Mouse (Mus musculus): Measurements from ENCODE around the gene Lrsam1. TPM values are rescaled to one million over a fixed set of nuclear protein-coding genes. Genes with fewer than 3 reads are reported as not detected.

Gene Lrsam1
- polyA plus RNA-seq, 1 experiment = 4.1 TPM

DNA sequence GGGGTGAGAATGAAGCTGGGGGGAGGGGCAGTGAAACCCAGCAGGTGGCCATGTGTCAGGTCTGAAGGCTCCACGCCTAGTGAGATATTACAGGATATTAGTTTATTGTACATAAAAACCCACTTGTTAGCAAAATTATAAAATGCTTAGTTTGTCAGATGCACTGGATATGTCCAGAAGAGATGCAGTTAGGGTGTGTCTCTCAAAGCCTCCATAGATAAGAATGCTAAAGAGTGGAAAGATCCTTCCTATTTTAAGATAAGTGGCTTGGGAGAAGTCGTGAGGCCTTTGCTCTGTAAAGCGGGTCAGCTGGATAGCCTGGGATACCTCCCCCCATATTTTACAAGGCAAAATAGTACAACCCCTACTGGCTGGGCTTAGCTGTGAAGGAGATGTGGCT lies 17.3 kb upstream of the Lrsam1 start:
- TF ChIP-seq CTCF (IDR thresholded peaks at IDR 0.05; ENCODE audit: control insufficient read depth, insufficient read depth, low read length) (no peak), POLR2A (IDR thresholded peaks at IDR 0.05; ENCODE audit: borderline replicate concordance, control insufficient read depth, low read depth, low read length) (no peak)
- WGBS = 57% methylated on average over 3 of the region's 3 CpGs
- H3K4me1 ChIP-seq (ENCODE audit: control insufficient read depth, insufficient read depth, low read length) = no peaks in the 10 kb centered on the region; the same call in none of the 2 replicates
- no peak overlapping the region for H3K4me3 ChIP-seq (replicated peaks; ENCODE audit: control insufficient read depth, low read depth, low read length)
- no peak overlapping the region for H3K27ac ChIP-seq (ENCODE audit: control insufficient read depth, insufficient read depth, low read depth, low read length, poor library complexity)

- WGBS = 88% methylated on average over 5 of the region's 5 CpGs
- Histone ChIP-seq H3K4me3 (replicated peaks; ENCODE audit: control insufficient read depth, low read depth, low read length) (no peak overlapping the region), H3K4me1 (ENCODE audit: control insufficient read depth, insufficient read depth, low read length) (no peaks in the 10 kb centered on the region; the same call in none of the 2 replicates), H3K27ac (ENCODE audit: control insufficient read depth, insufficient read depth, low read depth, low read length, poor library complexity) (no peak overlapping the region)
- TF ChIP-seq POLR2A (IDR thresholded peaks at IDR 0.05; ENCODE audit: borderline replicate concordance, control insufficient read depth, low read depth, low read length) (no peak), CTCF (IDR thresholded peaks at IDR 0.05; ENCODE audit: control insufficient read depth, insufficient read depth, low read length) (no peak)
Observed at GRCm38 (mm10) chr2:32977114-32977513, 15.7 kb upstream of the Lrsam1 start.

DNA sequence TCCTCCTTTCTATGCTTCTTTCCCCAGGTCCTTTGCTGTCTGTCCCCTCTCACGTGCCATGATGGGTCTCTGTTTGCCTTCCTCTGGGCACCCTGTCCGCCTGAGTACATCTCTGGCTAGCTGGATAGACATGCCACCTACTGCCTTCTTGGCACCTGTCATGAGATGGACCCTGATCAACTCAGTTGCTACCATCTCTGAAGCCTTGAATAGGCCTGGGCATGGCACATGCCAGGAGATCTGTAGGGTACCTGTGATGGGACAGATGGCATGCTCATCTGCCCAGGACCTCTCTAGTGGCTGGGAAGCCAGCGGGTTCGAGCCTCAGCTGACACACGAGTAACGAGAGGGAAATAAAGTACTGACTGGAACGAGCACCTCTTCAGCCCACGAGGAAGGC lies 12.8 kb upstream of the Lrsam1 start:
- no peak overlapping the region for H3K4me3 ChIP-seq (replicated peaks; ENCODE audit: control insufficient read depth, low read depth, low read length)
- TF ChIP-seq POLR2A (IDR thresholded peaks at IDR 0.05; ENCODE audit: borderline replicate concordance, control insufficient read depth, low read depth, low read length) = no peak
- TF ChIP-seq CTCF (IDR thresholded peaks at IDR 0.05; ENCODE audit: control insufficient read depth, insufficient read depth, low read length) = no peak
- 86% methylated on average over 8 of the region's 8 CpGs for WGBS
- H3K27ac ChIP-seq (ENCODE audit: control insufficient read depth, insufficient read depth, low read depth, low read length, poor library complexity) = no peak overlapping the region
- no peaks in the 10 kb centered on the region for H3K4me1 ChIP-seq (ENCODE audit: control insufficient read depth, insufficient read depth, low read length)

GRCm38 (mm10) chr2:32971235-32971634 lies 9.8 kb upstream of the Lrsam1 start:
- WGBS = 88% methylated on average over 9 of the region's 9 CpGs
- H3K4me1 ChIP-seq (ENCODE audit: control insufficient read depth, insufficient read depth, low read length) = peaks cover 2% of the 10 kb centered on the region; the same call in 1 of the 2 replicates
- no peak overlapping the region for H3K27ac ChIP-seq (ENCODE audit: control insufficient read depth, insufficient read depth, low read depth, low read length, poor library complexity)
- TF ChIP-seq POLR2A (IDR thresholded peaks at IDR 0.05; ENCODE audit: borderline replicate concordance, control insufficient read depth, low read depth, low read length) = no peak
- TF ChIP-seq CTCF (IDR thresholded peaks at IDR 0.05; ENCODE audit: control insufficient read depth, insufficient read depth, low read length) = no peak
- no peak overlapping the region for H3K4me3 ChIP-seq (replicated peaks; ENCODE audit: control insufficient read depth, low read depth, low read length)

DNA sequence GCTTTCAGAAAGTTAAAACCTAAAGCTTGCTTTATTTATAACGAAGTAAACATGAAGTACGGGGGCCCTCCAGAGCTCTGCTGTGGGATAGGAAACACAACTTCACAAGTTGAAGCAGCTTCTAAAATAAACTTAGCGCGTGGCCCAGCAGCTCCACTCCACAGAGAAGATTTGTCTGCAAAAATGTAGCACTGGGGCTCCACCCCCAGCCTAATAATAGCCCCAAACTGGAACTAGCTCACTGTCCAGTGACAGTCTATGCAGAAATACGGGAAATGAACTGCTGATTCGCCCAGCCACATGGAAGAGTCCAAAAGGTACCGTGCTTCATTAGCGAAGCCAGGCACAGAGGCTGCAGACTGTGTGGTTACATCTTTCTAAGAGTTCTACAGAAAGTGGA lies 7.9 kb upstream of the Lrsam1 start:
- 64% methylated on average over 8 of the region's 8 CpGs for WGBS
- no peak overlapping the region for H3K4me3 ChIP-seq (replicated peaks; ENCODE audit: control insufficient read depth, low read depth, low read length)

DNA sequence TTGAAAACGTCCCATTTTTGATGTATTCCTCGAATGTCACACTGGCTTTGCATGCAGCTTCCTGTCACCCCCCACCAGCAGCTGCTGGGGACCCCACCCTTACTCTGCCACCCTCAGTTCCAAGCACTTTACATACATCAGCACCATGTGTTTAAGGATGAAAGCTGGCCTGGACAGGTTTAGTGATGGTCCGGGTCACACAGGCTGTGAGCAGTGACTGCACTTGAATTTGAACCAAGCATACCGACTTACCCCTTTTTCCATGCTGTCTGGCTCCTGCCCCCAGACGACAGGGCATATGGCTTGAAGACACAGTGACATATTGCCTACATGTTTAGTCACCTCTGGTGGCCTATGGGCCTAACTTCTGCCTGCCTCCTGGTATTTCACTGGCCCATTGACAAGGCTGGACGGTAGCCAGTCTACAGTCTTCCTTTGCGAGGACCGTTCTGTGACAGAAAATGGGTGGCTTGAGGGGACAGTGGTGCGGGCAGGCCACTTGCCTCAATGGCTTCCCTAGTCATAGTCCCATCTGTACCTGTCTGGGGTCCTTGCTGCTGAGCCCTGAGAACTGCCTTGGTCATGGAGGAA lies 6.7 kb upstream of the Lrsam1 start:
- Histone ChIP-seq H3K27ac (ENCODE audit: control insufficient read depth, insufficient read depth, low read depth, low read length, poor library complexity) (no peak overlapping the region), H3K4me1 (ENCODE audit: control insufficient read depth, insufficient read depth, low read length) (peaks cover 4% of the 10 kb centered on the region; the same call in 1 of the 2 replicates), H3K4me3 (replicated peaks; ENCODE audit: control insufficient read depth, low read depth, low read length) (no peak overlapping the region)
- WGBS = 80% methylated on average over 9 of the region's 9 CpGs
- TF ChIP-seq POLR2A (IDR thresholded peaks at IDR 0.05; ENCODE audit: borderline replicate concordance, control insufficient read depth, low read depth, low read length) (no peak), CTCF (IDR thresholded peaks at IDR 0.05; ENCODE audit: control insufficient read depth, insufficient read depth, low read length) (no peak)

More for the DNA sequence above, 7.9 kb upstream of the Lrsam1 start:
- no peak overlapping the region for H3K27ac ChIP-seq (ENCODE audit: control insufficient read depth, insufficient read depth, low read depth, low read length, poor library complexity)
- TF ChIP-seq CTCF (IDR thresholded peaks at IDR 0.05; ENCODE audit: control insufficient read depth, insufficient read depth, low read length) (no peak), POLR2A (IDR thresholded peaks at IDR 0.05; ENCODE audit: borderline replicate concordance, control insufficient read depth, low read depth, low read length) (no peak)
- H3K4me1 ChIP-seq (ENCODE audit: control insufficient read depth, insufficient read depth, low read length) = peaks cover 4% of the 10 kb centered on the region; the same call in 1 of the 2 replicates

DNA sequence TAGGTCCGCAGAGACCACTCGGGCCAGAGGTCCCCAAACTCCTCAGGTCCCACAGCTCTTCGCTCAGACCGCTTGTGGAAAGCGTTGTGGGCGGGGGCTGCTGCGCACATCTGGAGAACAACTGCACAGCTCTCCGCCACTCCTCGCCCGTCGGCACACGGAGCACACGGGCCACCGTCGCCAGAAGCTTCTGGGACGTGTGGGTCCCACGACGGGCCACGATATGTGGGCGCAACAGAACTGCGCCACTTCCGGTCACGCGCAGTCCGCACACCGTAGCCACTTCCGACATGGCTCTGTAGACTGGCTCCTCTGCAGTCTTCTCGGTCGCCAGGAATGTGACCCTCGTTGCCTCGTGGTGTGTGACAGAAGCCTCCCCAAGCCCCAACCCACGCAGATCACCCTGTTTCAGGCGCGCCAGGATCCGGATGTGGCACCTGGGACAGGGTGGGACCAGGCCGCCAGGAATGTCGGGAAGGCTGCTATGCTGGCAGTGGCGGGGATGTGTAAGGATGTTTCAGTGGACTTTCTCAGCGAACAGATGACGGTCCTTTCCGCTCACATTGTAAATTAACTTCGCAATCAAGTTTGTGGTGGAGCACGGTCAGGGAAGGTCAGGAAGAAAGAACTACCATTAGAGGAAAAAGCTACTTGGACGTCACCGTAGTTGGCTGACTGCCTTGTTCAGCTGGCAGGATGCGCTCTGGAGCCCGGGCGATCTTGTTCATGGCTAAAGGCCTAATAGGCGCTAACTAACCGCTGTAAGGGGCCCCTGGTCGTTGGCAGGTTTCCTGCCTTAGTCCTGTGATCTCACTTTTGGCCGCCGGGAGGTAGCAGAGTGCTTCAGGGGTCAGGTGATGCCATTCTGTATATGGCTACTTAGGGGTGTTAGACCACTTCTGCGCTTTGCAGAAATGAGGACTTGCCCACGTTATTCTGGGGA lies 5.5 kb upstream of the Lrsam1 start:
- Histone ChIP-seq H3K4me3 (replicated peaks; ENCODE audit: control insufficient read depth, low read depth, low read length) (peak overlapping the region; percentile 92), H3K27ac (ENCODE audit: control insufficient read depth, insufficient read depth, low read depth, low read length, poor library complexity) (peak overlapping the region; percentile 92), H3K4me1 (ENCODE audit: control insufficient read depth, insufficient read depth, low read length) (peaks cover 5% of the 10 kb centered on the region; the same call in 1 of the 2 replicates)
- TF ChIP-seq CTCF (IDR thresholded peaks at IDR 0.05; ENCODE audit: control insufficient read depth, insufficient read depth, low read length) (peak; percentile 65), POLR2A (IDR thresholded peaks at IDR 0.05; ENCODE audit: borderline replicate concordance, control insufficient read depth, low read depth, low read length) (peak; percentile 95)
- under 1% methylated on average over 55 of the region's 55 CpGs for WGBS

- TF ChIP-seq POLR2A (IDR thresholded peaks at IDR 0.05; ENCODE audit: borderline replicate concordance, control insufficient read depth, low read depth, low read length) (no peak), CTCF (IDR thresholded peaks at IDR 0.05; ENCODE audit: control insufficient read depth, insufficient read depth, low read length) (no peak)
- peak overlapping the region; percentile 92 for H3K27ac ChIP-seq (ENCODE audit: control insufficient read depth, insufficient read depth, low read depth, low read length, poor library complexity)
- 8% methylated on average over 13 of the region's 13 CpGs for WGBS
- peaks cover 5% of the 10 kb centered on the region; the same call in 1 of the 2 replicates for H3K4me1 ChIP-seq (ENCODE audit: control insufficient read depth, insufficient read depth, low read length)
- H3K4me3 ChIP-seq (replicated peaks; ENCODE audit: control insufficient read depth, low read depth, low read length) = peak overlapping the region; percentile 92
Observed at GRCm38 (mm10) chr2:32966184-32966688, 4.8 kb upstream of the Lrsam1 start.
